Mouse (Mus musculus) NIH3T3 (cell line): ENCODE data around the gene Farsb.

Source experiments
- DNase-seq: peaks from one replicate; pipeline ENCODE4 v3.0.0-alpha.2; 2012; ENCODE audit warnings: low read depth

Gene Farsb

GRCm38 (mm10) chr1:78484361-78484760 is 4.3 kb downstream of the Farsb start:
- peak; percentile 18 for DNase-seq

GRCm38 (mm10) chr1:78483430-78483829 is 5.3 kb downstream of the Farsb start:
- no peak for DNase-seq

GRCm38 (mm10) chr1:78472441-78472840 is 16.3 kb downstream of the Farsb start:
- DNase-seq: no peak

GRCm38 (mm10) chr1:78454659-78455058 is 34.0 kb downstream of the Farsb start:
- peak; percentile 74 for DNase-seq

- DNase-seq: no peak
Observed at GRCm38 (mm10) chr1:78453886-78454285, 34.8 kb downstream of the Farsb start.

- no peak for DNase-seq
Observed at GRCm38 (mm10) chr1:78452544-78452943, 36.2 kb downstream of the Farsb start.

- DNase-seq: peak; percentile 30
Observed at GRCm38 (mm10) chr1:78451070-78451854, 37.4 kb downstream of the Farsb start.

GRCm38 (mm10) chr1:78448091-78448490 is 40.6 kb downstream of the Farsb start:
- peak; percentile 67 for DNase-seq

- no peak for DNase-seq
Observed at GRCm38 (mm10) chr1:78446742-78447141, 42.0 kb downstream of the Farsb start.

- no peak for DNase-seq
Observed at GRCm38 (mm10) chr1:78446232-78446631, 42.5 kb downstream of the Farsb start.

- no peak for DNase-seq
Observed at GRCm38 (mm10) chr1:78443056-78443455, 45.6 kb downstream of the Farsb start.

- no peak for DNase-seq
Observed at GRCm38 (mm10) chr1:78440716-78441115, 48.0 kb downstream of the Farsb start.

GRCm38 (mm10) chr1:78437150-78437549 is 51.5 kb downstream of the Farsb start:
- DNase-seq: no peak

- DNase-seq: peak; percentile 55
Observed at GRCm38 (mm10) chr1:78436445-78436844, 52.3 kb downstream of the Farsb start.

- DNase-seq: no peak
Observed at GRCm38 (mm10) chr1:78435967-78436366, 52.7 kb downstream of the Farsb start.

GRCm38 (mm10) chr1:78433472-78433871 is 55.2 kb downstream of the Farsb start:
- no peak for DNase-seq

- DNase-seq: no peak
Observed at GRCm38 (mm10) chr1:78428851-78429250, 59.8 kb downstream of the Farsb start.

- DNase-seq: no peak
Observed at GRCm38 (mm10) chr1:78426841-78427240, 61.9 kb downstream of the Farsb start.

GRCm38 (mm10) chr1:78425793-78426700 is 62.6 kb downstream of the Farsb start:
- peak; percentile 11 for DNase-seq

GRCm38 (mm10) chr1:78425309-78425708 is 63.4 kb downstream of the Farsb start:
- no peak for DNase-seq

GRCm38 (mm10) chr1:78424848-78425247 is 63.8 kb downstream of the Farsb start:
- DNase-seq: no peak

- DNase-seq: no peak
Observed at GRCm38 (mm10) chr1:78422576-78422975, 66.1 kb downstream of the Farsb start.

- DNase-seq: no peak
Observed at GRCm38 (mm10) chr1:78421749-78422148, 66.9 kb downstream of the Farsb start.
